Mouse (Mus musculus) liver, adult (tissue): ENCODE data around the gene Ppid.

Experiments
- GATA4 ChIP-seq: IDR thresholded peaks from 2 replicates; pipeline ENCODE4 v1.6.1; 2014; ENCODE audit warnings: mild to moderate bottlenecking, low read length; ENCODE audit not compliant: insufficient replicate concordance

Ppid gene

DNA sequence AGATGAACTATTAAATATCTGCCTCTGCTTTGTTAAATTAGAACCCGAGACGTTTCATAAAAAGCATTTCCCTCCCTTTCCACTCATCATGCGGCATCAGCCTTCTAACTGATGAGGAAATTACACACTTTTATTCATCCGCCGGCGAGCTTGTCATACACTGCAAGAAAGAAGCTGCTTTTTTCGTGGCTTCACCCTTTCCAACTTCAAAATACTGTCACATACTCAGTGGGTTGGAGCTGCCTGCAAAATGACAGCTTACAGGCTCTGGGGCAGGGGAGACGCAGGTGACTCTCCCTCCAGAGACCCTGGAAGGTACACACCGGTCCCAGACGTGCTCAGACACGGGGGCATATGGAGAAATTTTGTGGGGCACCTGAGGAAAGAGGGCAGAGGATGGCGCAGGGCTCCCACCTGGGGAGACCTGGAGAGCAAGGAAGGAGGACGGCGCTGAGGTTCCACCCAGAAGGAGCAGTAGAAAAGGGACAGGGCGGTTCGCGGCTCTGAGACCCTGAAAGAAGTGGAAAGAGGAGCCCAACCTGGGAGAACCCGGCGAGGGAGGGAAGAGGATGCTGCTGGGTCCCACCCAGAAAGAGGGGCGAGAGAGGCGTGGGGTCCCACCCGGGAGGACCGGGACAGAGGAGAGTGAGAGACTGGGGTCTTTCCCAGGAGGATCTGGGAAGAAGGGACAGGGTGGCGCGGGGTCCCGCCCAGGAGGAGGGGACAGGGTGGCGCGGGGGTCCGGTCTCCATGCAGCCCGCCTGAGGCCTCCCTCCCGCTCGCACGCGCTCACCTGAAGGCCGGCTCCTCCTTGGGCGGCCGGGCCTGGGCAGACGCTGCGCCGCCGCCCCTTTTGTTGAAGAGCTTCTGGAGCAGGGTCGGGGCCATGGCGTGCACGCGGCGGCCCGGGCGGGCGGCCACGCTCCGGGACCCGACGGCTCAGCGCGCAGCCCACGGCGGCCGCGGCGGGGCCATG lies 24.1 kb upstream of the Ppid start:
- TF ChIP-seq GATA4, result no peak

GRCm38 (mm10) chr3:79567703-79568362 lies 23.3 kb upstream of the Ppid start, which contains the start of gene Fnip2:
Gene Fnip2 (minus strand): TSS chr3:79567796.
- TF ChIP-seq GATA4, result no peak

- TF ChIP-seq GATA4, result no peak
These were observed 22.4 kb upstream of the Ppid start for GRCm38 (mm10) chr3:79568629-79569350.

DNA sequence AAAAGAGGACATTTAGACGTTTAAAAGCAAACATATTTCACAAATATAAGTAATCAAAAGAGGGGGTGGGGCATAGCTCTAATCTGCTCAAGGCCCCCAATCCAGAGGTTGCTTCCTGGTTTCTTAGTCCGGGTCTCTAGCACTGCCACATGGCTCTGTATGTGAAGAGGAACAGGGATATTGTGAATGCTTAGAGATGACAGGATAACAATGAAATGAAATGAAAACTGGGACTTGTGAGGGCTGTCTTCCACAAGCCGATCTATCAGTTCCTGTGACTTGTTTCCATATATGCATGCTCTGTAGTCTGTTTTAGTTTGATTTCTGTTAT lies 21.8 kb upstream of the Ppid start:
- TF ChIP-seq GATA4, result no peak

DNA sequence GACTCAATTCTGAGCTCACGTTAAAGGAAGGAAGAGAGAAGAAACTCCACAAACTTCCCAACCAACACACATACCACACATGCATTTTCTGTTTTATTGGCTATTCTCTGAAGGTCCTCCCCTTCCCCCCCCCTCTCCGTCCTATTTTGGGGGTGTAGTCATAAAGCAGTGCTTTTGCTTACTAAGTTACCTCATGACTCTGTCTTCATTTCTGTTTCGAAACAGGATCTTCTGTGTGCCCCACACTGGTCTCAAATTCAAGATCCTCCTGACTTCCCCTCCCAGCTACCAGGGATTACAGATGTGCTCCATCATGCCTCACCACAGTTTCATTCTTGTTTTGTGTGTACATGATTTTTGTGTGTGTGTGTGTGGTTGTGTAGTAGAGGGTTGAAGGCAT lies 18.7 kb upstream of the Ppid start:
- TF ChIP-seq GATA4, result no peak

GRCm38 (mm10) chr3:79574336-79574735 lies 16.8 kb upstream of the Ppid start:
- TF ChIP-seq GATA4, result no peak

- no peak for TF ChIP-seq GATA4
These were observed 15.3 kb upstream of the Ppid start for GRCm38 (mm10) chr3:79575576-79576467.

DNA sequence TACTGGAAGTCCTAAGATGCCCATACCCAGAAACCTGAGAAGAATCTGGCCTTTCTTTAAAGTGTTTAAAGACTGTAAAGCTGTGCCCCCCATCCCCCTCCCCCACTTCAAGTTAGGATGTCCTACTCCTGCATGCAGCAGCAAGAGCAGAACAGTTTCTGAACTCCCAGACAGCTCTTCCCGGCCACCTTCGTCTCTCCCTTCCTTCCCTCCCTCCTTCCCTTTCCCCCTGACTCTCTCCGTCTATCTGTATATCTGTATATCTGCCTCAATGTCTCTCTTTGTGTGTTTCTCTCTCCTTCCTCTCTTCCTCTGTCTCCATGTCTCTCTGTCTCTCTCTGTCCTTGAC lies 14.7 kb upstream of the Ppid start:
- no peak for TF ChIP-seq GATA4

DNA sequence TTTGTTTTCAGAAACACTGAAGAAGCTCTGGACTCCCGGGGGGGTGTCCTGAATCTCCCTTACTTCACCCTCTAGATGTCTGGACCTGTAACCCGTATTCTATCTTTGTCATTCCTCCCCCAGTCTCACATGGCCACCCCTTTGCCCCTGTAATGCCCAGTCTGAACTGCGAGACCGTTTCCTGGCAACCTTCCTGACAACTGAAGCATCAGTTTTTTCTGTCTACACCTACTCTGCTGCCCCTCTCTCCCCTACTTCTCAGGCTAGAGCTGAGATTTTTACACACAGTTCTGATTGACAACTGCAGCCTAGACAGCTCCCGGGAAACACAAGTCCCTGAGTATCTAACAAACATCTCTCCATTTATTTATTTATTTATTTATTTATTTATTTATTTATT lies 14.3 kb upstream of the Ppid start:
- no peak for TF ChIP-seq GATA4

DNA sequence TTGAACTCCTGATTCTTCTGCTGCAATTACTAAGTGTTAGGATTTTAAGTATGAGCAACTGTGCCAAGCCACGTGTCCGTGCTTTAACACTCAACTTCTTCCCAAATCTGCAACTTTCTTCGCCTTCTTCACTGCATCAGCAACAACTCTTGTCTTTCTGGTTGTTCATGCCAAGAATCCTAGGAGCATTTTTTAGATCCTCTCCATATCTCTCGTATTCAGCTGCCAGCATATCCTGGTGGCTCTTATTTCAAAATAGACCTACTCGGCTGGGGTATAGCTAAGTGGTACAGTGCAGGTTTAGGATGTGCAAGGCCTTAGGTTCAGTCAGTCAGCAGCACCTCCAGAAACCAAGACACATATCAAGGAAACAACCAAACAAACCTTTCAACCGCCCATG lies 13.5 kb upstream of the Ppid start:
- TF ChIP-seq GATA4, result no peak

GRCm38 (mm10) chr3:79578164-79578563 lies 13.0 kb upstream of the Ppid start:
- TF ChIP-seq GATA4, result no peak

DNA sequence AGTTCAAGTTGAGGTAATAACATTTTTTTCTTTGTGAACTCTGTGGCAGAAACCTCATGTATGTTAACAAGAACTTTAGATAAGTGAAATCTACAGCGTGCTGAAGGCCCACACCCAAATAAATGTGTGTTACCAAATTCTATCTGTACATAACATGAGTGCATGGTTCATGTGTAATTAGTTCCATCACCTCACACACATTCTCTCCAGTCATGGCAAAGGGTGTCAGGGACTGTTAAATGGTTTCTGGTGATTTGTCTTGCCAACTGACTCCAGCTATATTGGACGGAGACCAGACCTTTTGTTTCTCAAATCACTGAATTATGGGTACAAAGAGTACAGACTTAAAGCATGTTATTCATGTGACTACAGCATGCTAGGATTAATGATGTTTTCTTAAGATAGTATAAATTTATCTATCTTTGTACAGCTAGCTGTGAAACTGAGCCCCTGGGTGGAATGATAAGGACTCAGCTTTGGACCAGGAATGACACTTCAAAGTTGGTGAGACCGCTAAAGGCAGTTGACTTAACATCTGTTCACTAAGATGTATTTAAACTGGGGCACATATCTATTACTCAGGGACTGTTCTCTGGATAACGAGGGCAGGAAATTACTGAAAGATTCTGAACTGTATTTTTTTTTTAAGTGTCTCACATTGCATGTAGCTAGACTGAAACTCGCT lies 11.1 kb upstream of the Ppid start:
- TF ChIP-seq GATA4, result no peak

GRCm38 (mm10) chr3:79586804-79587203 lies 4.3 kb upstream of the Ppid start:
- TF ChIP-seq GATA4, result no peak

DNA sequence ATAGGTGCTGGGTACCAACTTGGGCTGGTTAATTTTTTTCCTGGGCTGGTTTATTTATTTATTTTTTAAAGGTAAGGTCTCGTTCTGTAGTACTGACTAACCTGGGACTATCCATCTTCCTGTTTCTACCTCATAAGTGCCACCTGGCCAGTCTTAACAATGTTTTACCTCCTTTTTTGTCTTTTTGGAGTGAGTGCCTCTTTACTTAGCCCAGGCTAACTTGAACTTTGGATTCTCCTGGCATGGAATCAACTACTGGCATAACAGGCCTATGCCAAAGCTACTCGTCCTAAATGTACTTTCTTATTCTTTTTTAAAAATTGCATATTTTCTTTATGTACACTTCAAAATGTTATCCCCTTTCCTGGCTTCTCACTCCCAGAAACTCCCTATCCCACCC lies 1.5 kb upstream of the Ppid start:
- no peak for TF ChIP-seq GATA4
